Mouse (Mus musculus): ENCODE data around the gene Lin28a.

- TF ChIP-seq CTCF (conservative IDR thresholded peaks at IDR 0.05; ENCODE audit: low read length) (no peak), POU5F1 (IDR thresholded peaks at IDR 0.05; ENCODE audit: borderline replicate concordance, low read length) (no peak)
Measured at GRCm38 (mm10) chr4:134051912-134052311, 33.3 kb upstream of the Lin28a start.

Measured in E14TG2a.4 (cell line).